Mouse (Mus musculus) adrenal gland, postnatal 14 days (tissue): ENCODE measurements around the gene Cog6. TPM values are rescaled to one million over a fixed set of nuclear protein-coding genes. Genes with fewer than 3 reads are reported as not detected.

Experiments
- DNase-seq: peaks from one replicate; pipeline ENCODE4 v3.0.0; 2021; ENCODE audit warnings: mixed read lengths
- total RNA-seq: library from RNA; stranded (reverse); gene quantifications from 2 replicates; pipeline ENCODE4 v1.2.3, GENCODE M21; 2021

Cog6 gene
- total RNA-seq, 1 experiment from 2014 or later: 31.9 TPM

- no peak for DNase-seq
Measured at GRCm38 (mm10) chr3:52962391-52962790, 54.6 kb downstream of the Cog6 start.

- no peak for DNase-seq
Measured at GRCm38 (mm10) chr3:52961661-52962060, 55.4 kb downstream of the Cog6 start.

GRCm38 (mm10) chr3:52960951-52961350 is 56.1 kb downstream of the Cog6 start:
- DNase-seq: no peak

GRCm38 (mm10) chr3:52958444-52959120 is 58.5 kb downstream of the Cog6 start:
- DNase-seq: no peak

- DNase-seq: no peak
Measured at GRCm38 (mm10) chr3:52957861-52958260, 59.2 kb downstream of the Cog6 start.

GRCm38 (mm10) chr3:52956236-52956635 is 60.8 kb downstream of the Cog6 start:
- DNase-seq: no peak

- DNase-seq: peak; percentile 49
Measured at GRCm38 (mm10) chr3:52955481-52956019, 61.5 kb downstream of the Cog6 start.

GRCm38 (mm10) chr3:52954656-52955055 is 62.4 kb downstream of the Cog6 start:
- DNase-seq: no peak

- no peak for DNase-seq
Measured at GRCm38 (mm10) chr3:52953831-52954230, 63.2 kb downstream of the Cog6 start.

GRCm38 (mm10) chr3:52948824-52949223 is 68.2 kb downstream of the Cog6 start:
- DNase-seq: no peak

- DNase-seq: peak; percentile 30
Measured at GRCm38 (mm10) chr3:52947444-52947843, 69.6 kb downstream of the Cog6 start.

GRCm38 (mm10) chr3:52940832-52941468 is 76.1 kb downstream of the Cog6 start:
- peak; percentile 66 for DNase-seq

- DNase-seq: peak; percentile 62
Measured at GRCm38 (mm10) chr3:52938398-52938797, 78.6 kb downstream of the Cog6 start.

- DNase-seq: no peak
Measured at GRCm38 (mm10) chr3:52937739-52938306, 79.2 kb downstream of the Cog6 start.

GRCm38 (mm10) chr3:52931956-52932355 is 85.1 kb downstream of the Cog6 start:
- DNase-seq: no peak

Other genes with a start within 250 kb of the Cog6 start
- gene Lhfp, start 24.3 kb upstream of the Cog6 start, total RNA-seq: 24.5 and 26.0 TPM in 2 replicates